Mouse (Mus musculus) neural tube, embryonic 12.5 days (tissue): ENCODE data around the gene Uchl1. TPM values are rescaled to one million over a fixed set of nuclear protein-coding genes. Genes with fewer than 3 reads are reported as not detected.

Source experiments
- ATAC-seq: fragments of 200-750 bp; cut with Nextera tagmentation; 2 replicates; pipeline ENCODE4 v1.8.0; 2017; ENCODE audit warnings: low read depth, mild to moderate bottlenecking, moderate TSS enrichment, moderate library complexity; ENCODE audit not compliant: low FRiP score
- H3K27ac ChIP-seq: fragments of 300-500 bp; sonication (generic); 2 replicates; pipeline ENCODE4 v1.5.1; 2016
- H3K27me3 ChIP-seq: fragments of 300-500 bp; sonication (generic); replicated peaks from 2 replicates; pipeline ENCODE4 v1.6.1; 2016; ENCODE audit warnings: mild to moderate bottlenecking
- H3K36me3 ChIP-seq: fragments of 300-500 bp; sonication (generic); 2 replicates; pipeline ENCODE4 v1.6.1; 2016; ENCODE audit warnings: mild to moderate bottlenecking
- H3K4me1 ChIP-seq: fragments of 300-500 bp; sonication (generic); 2 replicates; pipeline ENCODE4 v1.6.1; 2016
- H3K4me2 ChIP-seq: fragments of 300-500 bp; sonication (generic); replicated peaks from 2 replicates; pipeline ENCODE4 v1.6.1; 2016; ENCODE audit warnings: mild to moderate bottlenecking
- H3K4me3 ChIP-seq: fragments of 300-500 bp; sonication (generic); 2 replicates; pipeline ENCODE4 v1.5.1; 2016
- H3K9ac ChIP-seq: fragments of 300-500 bp; sonication (generic); 2 replicates; pipeline ENCODE4 v1.6.1; 2016; ENCODE audit warnings: mild to moderate bottlenecking
- H3K9me3 ChIP-seq: fragments of 300-500 bp; sonication (generic); 2 replicates; pipeline ENCODE4 v1.6.1; 2016; ENCODE audit warnings: mild to moderate bottlenecking
- WGBS: fragments of 180-500 bp; shearing (Covaris S2); methylation state at CpG from one replicate; pipeline ENCODE4 v1.1.7; 2016; 5-methylcytosine and 5-hydroxymethylcytosine counted together
- polyA plus RNA-seq: library from polyadenylated mRNA; unstranded; fragments of >200 nt; fragmentation: Nextera tagmentation; extraction: Ambion mirVana; gene quantifications from 2 replicates; pipeline ENCODE4 v1.2.1, GENCODE M21; 2016

Uchl1 gene
- polyA plus RNA-seq, result 696 and 765 TPM in 2 replicates

- peak; percentile 90 for ATAC-seq
Observed at GRCm38 (mm10) chr5:66675983-66676382, at the start of gene Uchl1. Gene Uchl1 (plus strand): TSS chr5:66676091.

GRCm38 (mm10) chr5:66627805-66628204, 48.1 kb upstream of the Uchl1 start:
- 70% methylated on average over 7 of the region's 7 CpGs for whole genome bisulfite sequencing

More at GRCm38 (mm10) chr5:66675983-66676382, at the start of gene Uchl1:
- H3K4me2 ChIP-seq, result peak within 1 kb of the TSS; percentile 83
- H3K9ac ChIP-seq, result peak within 1 kb of the TSS; percentile 73
- peak within 1 kb of the TSS; percentile 20 for H3K27ac ChIP-seq
- H3K4me3 ChIP-seq, result peak within 1 kb of the TSS; percentile 69
- WGBS, result under 1% methylated on average over 20 of the region's 20 CpGs
- peaks cover 10% of the 10 kb centered on the region for H3K36me3 ChIP-seq
- no peaks in the 10 kb centered on the region for H3K9me3 ChIP-seq
- peaks cover 30% of the 10 kb centered on the region for H3K4me1 ChIP-seq
- H3K27me3 ChIP-seq, result no peaks in the 10 kb centered on the region

GRCm38 (mm10) chr5:66635459-66636079, 40.3 kb upstream of the Uchl1 start:
- no peak overlapping the region for H3K4me3 ChIP-seq
- H3K9me3 ChIP-seq, result no peaks in the 10 kb centered on the region
- no peak overlapping the region for H3K4me2 ChIP-seq
- 31% methylated on average over 10 of the region's 10 CpGs for WGBS
- H3K4me1 ChIP-seq, result peaks cover 3% of the 10 kb centered on the region; the same call in 1 of the 2 replicates
- peak; percentile 77 for ATAC-seq
- no peak overlapping the region for H3K9ac ChIP-seq
- H3K36me3 ChIP-seq, result no peaks in the 10 kb centered on the region
- H3K27ac ChIP-seq, result no peak overlapping the region
- H3K27me3 ChIP-seq, result no peaks in the 10 kb centered on the region

More at GRCm38 (mm10) chr5:66627805-66628204, 48.1 kb upstream of the Uchl1 start:
- no peaks in the 10 kb centered on the region for H3K27me3 ChIP-seq
- H3K9ac ChIP-seq, result no peak overlapping the region
- no peaks in the 10 kb centered on the region for H3K9me3 ChIP-seq
- no peak for ATAC-seq
- no peak overlapping the region for H3K27ac ChIP-seq
- no peak overlapping the region for H3K4me2 ChIP-seq
- H3K36me3 ChIP-seq, result no peaks in the 10 kb centered on the region
- no peak overlapping the region for H3K4me3 ChIP-seq
- no peaks in the 10 kb centered on the region for H3K4me1 ChIP-seq

- Histone ChIP-seq H3K4me2 (no peak overlapping the region), H3K9ac (no peak overlapping the region), H3K4me1 (no peaks in the 10 kb centered on the region), H3K27me3 (no peaks in the 10 kb centered on the region), H3K9me3 (no peaks in the 10 kb centered on the region), H3K4me3 (no peak overlapping the region), H3K27ac (no peak overlapping the region), H3K36me3 (no peaks in the 10 kb centered on the region)
- no peak for ATAC-seq
- WGBS, result 92% methylated on average over 4 of the region's 4 CpGs
Observed at GRCm38 (mm10) chr5:66642156-66642555, 33.7 kb upstream of the Uchl1 start.

GRCm38 (mm10) chr5:66643260-66643659, 32.6 kb upstream of the Uchl1 start:
- Histone ChIP-seq H3K27me3 (no peaks in the 10 kb centered on the region), H3K4me3 (no peak overlapping the region), H3K36me3 (no peaks in the 10 kb centered on the region), H3K27ac (no peak overlapping the region), H3K9ac (no peak overlapping the region), H3K4me1 (no peaks in the 10 kb centered on the region), H3K9me3 (no peaks in the 10 kb centered on the region), H3K4me2 (no peak overlapping the region)
- WGBS, result 86% methylated on average over 5 of the region's 5 CpGs
- no peak for ATAC-seq

GRCm38 (mm10) chr5:66647504-66647903, 28.4 kb upstream of the Uchl1 start:
- H3K27me3 ChIP-seq, result no peaks in the 10 kb centered on the region
- WGBS, result 77% methylated on average over 7 of the region's 7 CpGs
- no peaks in the 10 kb centered on the region for H3K36me3 ChIP-seq
- H3K9me3 ChIP-seq, result no peaks in the 10 kb centered on the region
- no peaks in the 10 kb centered on the region for H3K4me1 ChIP-seq
- H3K9ac ChIP-seq, result no peak overlapping the region
- H3K4me2 ChIP-seq, result no peak overlapping the region
- ATAC-seq, result no peak
- H3K4me3 ChIP-seq, result no peak overlapping the region
- no peak overlapping the region for H3K27ac ChIP-seq

GRCm38 (mm10) chr5:66654220-66654619, 21.7 kb upstream of the Uchl1 start:
- Histone ChIP-seq H3K4me2 (no peak overlapping the region), H3K36me3 (no peaks in the 10 kb centered on the region), H3K27ac (no peak overlapping the region), H3K4me1 (no peaks in the 10 kb centered on the region), H3K9me3 (no peaks in the 10 kb centered on the region), H3K9ac (no peak overlapping the region), H3K27me3 (no peaks in the 10 kb centered on the region), H3K4me3 (no peak overlapping the region)
- no peak for ATAC-seq
- 60% methylated on average over 5 of the region's 5 CpGs for WGBS

GRCm38 (mm10) chr5:66675189-66675890, 551 bp upstream of the Uchl1 start:
- no peak for ATAC-seq
- Histone ChIP-seq H3K27me3 (no peaks in the 10 kb centered on the region), H3K9ac (no peak overlapping the region), H3K27ac (peak overlapping the region; percentile 1; the same call in 1 of the 2 replicates), H3K4me1 (peaks cover 30% of the 10 kb centered on the region), H3K9me3 (no peaks in the 10 kb centered on the region), H3K4me3 (peak overlapping the region; percentile 69), H3K4me2 (peak overlapping the region; percentile 83), H3K36me3 (peaks cover 4% of the 10 kb centered on the region)
- WGBS, result under 1% methylated on average over 18 of the region's 18 CpGs

GRCm38 (mm10) chr5:66676457-66677117, 696 bp downstream of the Uchl1 start:
- peak overlapping the region; percentile 20; the same call in 1 of the 2 replicates for H3K27ac ChIP-seq
- H3K9ac ChIP-seq, result peak overlapping the region; percentile 73
- H3K4me1 ChIP-seq, result peaks cover 30% of the 10 kb centered on the region
- H3K9me3 ChIP-seq, result no peaks in the 10 kb centered on the region
- no peaks in the 10 kb centered on the region for H3K27me3 ChIP-seq
- under 1% methylated on average over 51 of the region's 51 CpGs for WGBS
- H3K4me3 ChIP-seq, result peak overlapping the region; percentile 69
- peak; percentile 89 for ATAC-seq
- peaks cover 14% of the 10 kb centered on the region for H3K36me3 ChIP-seq
- peak overlapping the region; percentile 83 for H3K4me2 ChIP-seq

- Histone ChIP-seq H3K4me1 (peaks cover 30% of the 10 kb centered on the region), H3K27me3 (no peaks in the 10 kb centered on the region), H3K9ac (0 out of 2 replicates have a peak overlapping the region, but pooled peaks have one; percentile 73), H3K9me3 (no peaks in the 10 kb centered on the region), H3K4me3 (peak overlapping the region; percentile 69), H3K27ac (no peak overlapping the region), H3K4me2 (peak overlapping the region; percentile 83), H3K36me3 (peaks cover 25% of the 10 kb centered on the region)
- no peak for ATAC-seq
- 59% methylated on average over 21 of the region's 21 CpGs for WGBS
Observed at GRCm38 (mm10) chr5:66677411-66678345, 1.8 kb downstream of the Uchl1 start.

- H3K27me3 ChIP-seq, result no peaks in the 10 kb centered on the region
- H3K4me3 ChIP-seq, result no peak overlapping the region
- no peak for ATAC-seq
- H3K27ac ChIP-seq, result no peak overlapping the region
- WGBS, result 57% methylated on average over 10 of the region's 10 CpGs
- H3K36me3 ChIP-seq, result peaks cover 41% of the 10 kb centered on the region
- H3K4me2 ChIP-seq, result peak overlapping the region; percentile 83
- peaks cover 30% of the 10 kb centered on the region for H3K4me1 ChIP-seq
- H3K9me3 ChIP-seq, result no peaks in the 10 kb centered on the region
- H3K9ac ChIP-seq, result no peak overlapping the region
Observed at GRCm38 (mm10) chr5:66679222-66679621, 3.3 kb downstream of the Uchl1 start.
